Mouse (Mus musculus) MEL (cell line): Measurements from ENCODE around the gene Tjp2. TPM values are rescaled to one million over a fixed set of nuclear protein-coding genes. Genes with fewer than 3 reads are reported as not detected.
"Not testable (repeated sequence)": the region's sequence is repeated elsewhere in the genome, so short reads cannot be mapped to it uniquely, and the experiment has no call there.

Experiments
- DNase-seq: peaks from one replicate; pipeline ENCODE4 v3.0.0; 2011; ENCODE audit warnings: low read depth, low spot score
- H3K27ac ChIP-seq: 2 replicates; pipeline ENCODE4 v1.5.1; 2012; ENCODE audit warnings: low read depth, mild to moderate bottlenecking, control low read depth, low read length, moderate library complexity; ENCODE audit not compliant: control insufficient read depth
- H3K27me3 ChIP-seq, 2 experiments: fragments of 150-350 bp in 1 of 2; sonication (generic) in 1 of 2; 2 replicates each; pipeline ENCODE4 v1.6.1; 2012; ENCODE audit warnings: low read length in 2 of 2, mild to moderate bottlenecking in 2 of 2, improper control_type of control experiment in 1 of 2, moderate library complexity in 1 of 2; ENCODE audit not compliant: insufficient read depth in 2 of 2, control insufficient read depth in 1 of 2
- H3K36me3 ChIP-seq, 2 experiments: 2 replicates each; pipeline ENCODE4 v1.6.1; 2012 to 2014; ENCODE audit warnings: low read length in 2 of 2, improper control_type of control experiment in 1 of 2, inconsistent platforms in 1 of 2, mild to moderate bottlenecking in 1 of 2; ENCODE audit not compliant: insufficient read depth in 2 of 2, control insufficient read depth in 1 of 2
- H3K4me1 ChIP-seq, 2 experiments: fragments of 150-350 bp in 1 of 2; sonication (generic) in 1 of 2; 2 replicates each; pipeline ENCODE4 v1.6.1; 2012; ENCODE audit warnings: low read length in 2 of 2, improper control_type of control experiment in 1 of 2, mild to moderate bottlenecking in 1 of 2; ENCODE audit not compliant: insufficient read depth in 2 of 2, control insufficient read depth in 1 of 2
- H3K4me3 ChIP-seq, 2 experiments: fragments of 150-350 bp in 1 of 2; sonication (generic) in 1 of 2; 2 replicates each; pipeline ENCODE4 v1.5.1; 2012; ENCODE audit warnings: low read depth in 2 of 2, low read length in 2 of 2, mild to moderate bottlenecking in 2 of 2, moderate library complexity in 2 of 2, control low read depth in 1 of 2, improper control_type of control experiment in 1 of 2; ENCODE audit not compliant: control insufficient read depth in 1 of 2, insufficient read depth in 1 of 2
- H3K79me2 ChIP-seq: 2 replicates; pipeline ENCODE4 v1.6.1; 2012; ENCODE audit warnings: mild to moderate bottlenecking, low read length, moderate library complexity; ENCODE audit not compliant: control insufficient read depth, poor library complexity, insufficient read depth
- H3K9ac ChIP-seq: 2 replicates; pipeline ENCODE4 v1.6.1; 2012; ENCODE audit warnings: low read depth, mild to moderate bottlenecking, control low read depth, low read length, moderate library complexity; ENCODE audit not compliant: control insufficient read depth, poor library complexity, severe bottlenecking
- H3K9me3 ChIP-seq: fragments of 150-350 bp; sonication (generic); replicated peaks from 2 replicates; pipeline ENCODE4 v1.6.1; 2012; ENCODE audit warnings: mild to moderate bottlenecking, low read length, improper control_type of control experiment, moderate library complexity; ENCODE audit not compliant: insufficient read depth
- BHLHE40 ChIP-seq: IDR thresholded peaks from 2 replicates; pipeline ENCODE4 v1.6.1; 2012; ENCODE audit warnings: low read depth, mild to moderate bottlenecking, inconsistent platforms, low read length, improper control_type of control experiment, borderline replicate concordance
- CTCF ChIP-seq, 3 experiments: IDR thresholded peaks in 2 of 3; conservative IDR thresholded peaks in 1 of 3; 2 replicates each; pipeline ENCODE4 v1.5.1; 2011 to 2012; ENCODE audit warnings: low read length in 3 of 3, low read depth in 2 of 3, mild to moderate bottlenecking in 2 of 3, improper control_type of control experiment in 1 of 3, inconsistent platforms in 1 of 3, mixed read lengths in 1 of 3, moderate library complexity in 1 of 3; ENCODE audit not compliant: control insufficient read depth in 1 of 3, insufficient read depth in 1 of 3, poor library complexity in 1 of 3, severe bottlenecking in 1 of 3
- ELF1 ChIP-seq: IDR thresholded peaks from 2 replicates; pipeline ENCODE4 v1.6.1; 2014; ENCODE audit warnings: low read depth, mild to moderate bottlenecking, inconsistent platforms, low read length, improper control_type of control experiment, moderate library complexity
- EP300 ChIP-seq, 2 experiments: IDR thresholded peaks; 2 replicates each; pipeline ENCODE4 v1.6.1; 2011; ENCODE audit warnings: improper control_type of control experiment in 2 of 2, low read length in 2 of 2, low read depth in 1 of 2, mild to moderate bottlenecking in 1 of 2
- GABPA ChIP-seq: IDR thresholded peaks from 2 replicates; pipeline ENCODE4 v1.6.1; 2012; ENCODE audit warnings: low read depth, mild to moderate bottlenecking, inconsistent platforms, low read length, improper control_type of control experiment, moderate library complexity
- GATA1 ChIP-seq: IDR thresholded peaks from 2 replicates; pipeline ENCODE4 v1.6.1; 2011; ENCODE audit warnings: low read depth, low read length, improper control_type of control experiment
- HCFC1 ChIP-seq: IDR thresholded peaks from 2 replicates; pipeline ENCODE4 v1.6.1; 2012; ENCODE audit warnings: low read depth, mild to moderate bottlenecking, inconsistent platforms, low read length, improper control_type of control experiment, moderate library complexity
- MAX ChIP-seq: IDR thresholded peaks from 2 replicates; pipeline ENCODE4 v1.6.1; 2011; ENCODE audit warnings: low read length, improper control_type of control experiment
- MAZ ChIP-seq: IDR thresholded peaks from 2 replicates; pipeline ENCODE4 v1.6.1; 2012; ENCODE audit warnings: low read depth, mild to moderate bottlenecking, inconsistent platforms, low read length, improper control_type of control experiment
- MEF2A ChIP-seq: IDR thresholded peaks from 2 replicates; pipeline ENCODE4 v1.6.1; 2014; ENCODE audit warnings: low read depth, mild to moderate bottlenecking, inconsistent platforms, low read length, improper control_type of control experiment; ENCODE audit not compliant: poor library complexity, insufficient replicate concordance, severe bottlenecking; ENCODE audit errors: extremely low read depth
- MXI1 ChIP-seq: IDR thresholded peaks from 2 replicates; pipeline ENCODE4 v1.6.1; 2011; ENCODE audit warnings: mild to moderate bottlenecking, low read depth, low read length, improper control_type of control experiment
- MYB ChIP-seq: IDR thresholded peaks from 2 replicates; pipeline ENCODE4 v1.6.1; 2011; ENCODE audit warnings: mild to moderate bottlenecking, low read depth, low read length, improper control_type of control experiment
- MYC ChIP-seq: IDR thresholded peaks from 2 replicates; pipeline ENCODE4 v1.6.1; 2011; ENCODE audit warnings: low read depth, mild to moderate bottlenecking, low read length, improper control_type of control experiment, moderate library complexity
- POLR2A ChIP-seq, 2 experiments: IDR thresholded peaks; 2 replicates each; pipeline ENCODE4 v1.6.1; 2011 to 2012; ENCODE audit warnings: low read length in 2 of 2, mild to moderate bottlenecking in 2 of 2, control low read depth in 1 of 2, improper control_type of control experiment in 1 of 2, low read depth in 1 of 2, moderate library complexity in 1 of 2; ENCODE audit not compliant: control insufficient read depth in 1 of 2, insufficient read depth in 1 of 2, poor library complexity in 1 of 2
- POLR2AphosphoS2 ChIP-seq: IDR thresholded peaks from 2 replicates; pipeline ENCODE4 v1.6.1; 2011; ENCODE audit warnings: low read length, improper control_type of control experiment
- POLR2AphosphoS5 ChIP-seq: IDR thresholded peaks from 2 replicates; pipeline ENCODE4 v1.6.1; 2012; ENCODE audit warnings: low read depth, borderline replicate concordance, mild to moderate bottlenecking, inconsistent platforms, low read length, moderate library complexity, mixed read lengths
- RAD21 ChIP-seq: IDR thresholded peaks from 2 replicates; pipeline ENCODE4 v1.6.1; 2011; ENCODE audit warnings: mild to moderate bottlenecking, low read depth, low read length, improper control_type of control experiment
- RCOR1 ChIP-seq: IDR thresholded peaks from 2 replicates; pipeline ENCODE4 v1.6.1; 2012; ENCODE audit warnings: low read depth, mild to moderate bottlenecking, inconsistent platforms, low read length, improper control_type of control experiment
- SIN3A ChIP-seq: IDR thresholded peaks from 2 replicates; pipeline ENCODE4 v1.6.1; 2012; ENCODE audit warnings: low read length, improper control_type of control experiment, inconsistent platforms
- SMC3 ChIP-seq: IDR thresholded peaks from 2 replicates; pipeline ENCODE4 v1.6.1; 2011; ENCODE audit warnings: low read depth, low read length, improper control_type of control experiment
- TAL1 ChIP-seq: IDR thresholded peaks from 2 replicates; pipeline ENCODE4 v1.6.1; 2012; ENCODE audit warnings: mild to moderate bottlenecking, inconsistent platforms, low read length, moderate library complexity, mixed read lengths
- TBP ChIP-seq: IDR thresholded peaks from 2 replicates; pipeline ENCODE4 v1.8.0; 2011; ENCODE audit warnings: low read depth, low read length, improper control_type of control experiment
- TCF12 ChIP-seq: IDR thresholded peaks from 2 replicates; pipeline ENCODE4 v1.6.1; 2014; ENCODE audit warnings: low read depth, mild to moderate bottlenecking, inconsistent platforms, low read length, improper control_type of control experiment, moderate library complexity
- UBTF ChIP-seq: IDR thresholded peaks from 2 replicates; pipeline ENCODE4 v1.6.1; 2012; ENCODE audit warnings: low read depth, mild to moderate bottlenecking, inconsistent platforms, low read length, improper control_type of control experiment, moderate library complexity, borderline replicate concordance; ENCODE audit not compliant: insufficient read depth
- USF2 ChIP-seq, 2 experiments: IDR thresholded peaks; 2 replicates each; pipeline ENCODE4 v1.6.1; 2011 to 2012; ENCODE audit warnings: improper control_type of control experiment in 2 of 2, low read length in 2 of 2, borderline replicate concordance in 1 of 2, inconsistent platforms in 1 of 2, low read depth in 1 of 2, mild to moderate bottlenecking in 1 of 2; ENCODE audit not compliant: insufficient read depth in 1 of 2
- ZC3H11A ChIP-seq: IDR thresholded peaks from 2 replicates; pipeline ENCODE4 v1.6.1; 2012; ENCODE audit warnings: low read depth, mild to moderate bottlenecking, inconsistent platforms, low read length, improper control_type of control experiment
- polyA plus RNA-seq, 2 experiments: library from polyadenylated mRNA; stranded (reverse) in 1 of 2; unstranded in 1 of 2; fragments of >175 nt in 1 of 2; fragments of >200 nt in 1 of 2; gene quantifications; 2 replicates each; pipeline versions ENCODE4 v1.2.1 to v1.2.4; 2012; ENCODE audit warnings: low replicate concordance in 2 of 2, low read depth in 1 of 2; ENCODE audit not compliant: insufficient read length in 2 of 2, insufficient read depth in 1 of 2, missing spikeins in 1 of 2
- total RNA-seq: library from RNA; depleted of rRNA; stranded (reverse); fragments of 300-350 nt; gene quantifications from 2 replicates; pipeline ENCODE4 v1.2.3, GENCODE M21; 2012

The Tjp2 gene
- total and polyA plus RNA-seq, 3 experiments: 3.0 to 8.3 TPM; not detected in 1

DNA sequence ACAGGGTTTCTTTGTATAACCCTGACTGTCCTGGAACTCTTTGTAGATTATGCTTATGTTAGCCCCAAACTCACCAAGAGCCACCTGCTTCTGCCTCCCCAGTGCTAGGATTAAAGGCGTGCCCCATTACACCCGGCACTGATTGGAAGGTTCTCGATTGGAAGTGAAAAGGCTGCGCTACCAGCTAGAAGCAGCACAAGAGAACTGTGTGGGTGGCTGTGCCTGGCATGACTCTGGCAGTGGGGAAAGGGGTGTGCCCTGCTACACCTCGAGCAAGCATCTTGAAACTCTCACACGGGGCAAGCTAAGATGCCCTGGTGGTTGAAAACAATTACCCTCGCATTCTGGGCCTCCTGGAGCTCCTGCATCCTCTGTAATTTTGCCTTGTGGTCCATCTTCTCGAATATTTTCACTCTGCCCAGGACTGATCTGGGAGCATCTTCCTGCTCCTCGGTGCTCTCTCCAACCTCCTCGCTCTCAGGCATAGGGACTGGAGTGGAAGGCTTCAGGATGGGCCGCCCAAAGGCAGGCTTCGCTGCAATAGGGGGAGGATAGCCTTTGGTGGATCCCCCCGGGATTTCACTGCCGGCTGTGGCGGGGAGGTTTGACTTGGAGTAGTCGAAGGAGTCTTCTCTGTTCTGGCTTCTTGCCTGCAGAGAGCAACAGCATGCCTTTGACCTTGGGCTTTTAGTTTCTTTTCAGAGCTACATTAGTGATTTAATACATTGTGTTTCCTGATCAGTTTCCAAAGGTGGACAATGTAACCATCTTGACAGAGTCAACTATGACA lies 127.0 kb downstream of the Tjp2 start:
- no peak overlapping the region for H3K4me3 ChIP-seq
- TF ChIP-seq UBTF: no peak
- TF ChIP-seq MAZ: no peak
- TF ChIP-seq ELF1: no peak
- no peak for TF ChIP-seq MYC
- no peak for TF ChIP-seq TAL1
- no peak for TF ChIP-seq HCFC1
- no peak for TF ChIP-seq CTCF (IDR thresholded peaks at IDR 0.05 in 2 of 3, conservative IDR thresholded peaks at IDR 0.05 in 1 of 3; ENCODE audit: control insufficient read depth in 1 of 3, insufficient read depth in 1 of 3, low read depth in 2 of 3, low read length in 3 of 3, poor library complexity in 1 of 3, severe bottlenecking in 1 of 3)
- no peak for TF ChIP-seq MAX
- TF ChIP-seq MXI1: no peak
- no peak for TF ChIP-seq BHLHE40
- no peak for TF ChIP-seq USF2 (IDR thresholded peaks at IDR 0.05; ENCODE audit: borderline replicate concordance in 1 of 2, insufficient read depth in 1 of 2, low read depth in 1 of 2, low read length in 2 of 2)
- TF ChIP-seq GATA1: no peak
- TF ChIP-seq TCF12: no peak
- TF ChIP-seq ZC3H11A: no peak
- DNase-seq: no peak
- H3K27ac ChIP-seq: no peak overlapping the region
- no peaks in the 10 kb centered on the region for H3K9me3 ChIP-seq
- no peaks in the 10 kb centered on the region for H3K27me3 ChIP-seq
- peaks cover 0 to 5% of the 10 kb centered on the region in 2 experiments; a peak in 2 of 4 replicates for H3K4me1 ChIP-seq
- H3K79me2 ChIP-seq: no peaks in the 10 kb centered on the region
- H3K36me3 ChIP-seq: peaks cover 0 to 7% of the 10 kb centered on the region in 2 experiments; a peak in 2 of 4 replicates
- H3K9ac ChIP-seq: no peak overlapping the region

- H3K27me3 ChIP-seq, H3K4me1 ChIP-seq, H3K9ac ChIP-seq, H3K27ac ChIP-seq, H3K4me3 ChIP-seq, H3K9me3 ChIP-seq, H3K36me3 ChIP-seq, H3K79me2 ChIP-seq: not testable (repeated sequence)
- DNase-seq: peak; percentile 7
These were observed 132.8 kb downstream of the Tjp2 start for GRCm38 (mm10) chr19:24092060-24092459.

- Histone ChIP-seq H3K36me3 (peaks cover 0 to 5% of the 10 kb centered on the region in 2 experiments; a peak in 1 of 4 replicates), H3K79me2 (no peaks in the 10 kb centered on the region), H3K9me3 (no peaks in the 10 kb centered on the region), H3K4me3 (no peak overlapping the region), H3K27me3 (no peaks in the 10 kb centered on the region), H3K9ac (no peak overlapping the region), H3K4me1 (peaks cover 0 to 3% of the 10 kb centered on the region in 2 experiments; a peak in 1 of 4 replicates), H3K27ac (no peak overlapping the region)
- no peak for DNase-seq
- TF ChIP-seq SMC3: no peak
- no peak for TF ChIP-seq GABPA
- no peak for TF ChIP-seq MYB
- TF ChIP-seq CTCF (IDR thresholded peaks at IDR 0.05 in 2 of 3, conservative IDR thresholded peaks at IDR 0.05 in 1 of 3; ENCODE audit: control insufficient read depth in 1 of 3, insufficient read depth in 1 of 3, low read depth in 2 of 3, low read length in 3 of 3, poor library complexity in 1 of 3, severe bottlenecking in 1 of 3): no peak
- TF ChIP-seq MEF2A: no peak
- TF ChIP-seq RCOR1: no peak
- TF ChIP-seq TBP: no peak
- no peak for TF ChIP-seq TAL1
- no peak for TF ChIP-seq MXI1
- TF ChIP-seq SIN3A: no peak
- no peak for TF ChIP-seq POLR2AphosphoS5
- no peak for TF ChIP-seq RAD21
- no peak for TF ChIP-seq EP300 (IDR thresholded peaks at IDR 0.05; ENCODE audit: low read depth in 1 of 2, low read length in 2 of 2)
- no peak for TF ChIP-seq MYC
- no peak for TF ChIP-seq POLR2AphosphoS2
- TF ChIP-seq POLR2A (IDR thresholded peaks at IDR 0.05; ENCODE audit: control insufficient read depth in 1 of 2, insufficient read depth in 1 of 2, low read depth in 1 of 2, low read length in 2 of 2, poor library complexity in 1 of 2): no peak
These were observed 134.5 kb downstream of the Tjp2 start for GRCm38 (mm10) chr19:24090366-24090765.
